Mouse (Mus musculus): ENCODE results near the gene Dnah7a.
"Not testable (repeated sequence)": the region's sequence is repeated elsewhere in the genome, so short reads cannot be mapped to it uniquely, and the experiment has no call there.

Dnah7a gene

GRCm38 (mm10) chr1:53377731-53378130, 328.9 kb downstream of the Dnah7a start:
- no peak for DNase-seq

DNA sequence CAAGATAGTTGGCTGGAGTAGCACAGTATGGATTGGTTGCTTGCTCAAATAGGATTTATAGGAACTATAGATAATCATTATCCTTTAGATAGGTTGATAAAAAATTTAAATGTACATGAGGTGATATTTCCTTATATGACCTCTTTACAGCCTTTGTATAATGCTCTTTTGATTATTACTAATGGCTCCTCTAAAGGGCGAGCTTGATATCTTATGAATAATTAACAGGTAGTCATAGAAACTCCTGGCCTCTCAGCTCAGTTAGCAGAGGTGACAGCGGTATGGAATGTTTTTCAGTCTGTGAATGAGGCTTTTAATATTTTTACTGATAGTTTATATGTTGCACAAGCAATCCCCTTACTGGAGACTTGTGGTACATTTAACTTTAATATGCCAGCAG, 330.6 kb downstream of the Dnah7a start:
- DNase-seq = not testable (repeated sequence)

DNA sequence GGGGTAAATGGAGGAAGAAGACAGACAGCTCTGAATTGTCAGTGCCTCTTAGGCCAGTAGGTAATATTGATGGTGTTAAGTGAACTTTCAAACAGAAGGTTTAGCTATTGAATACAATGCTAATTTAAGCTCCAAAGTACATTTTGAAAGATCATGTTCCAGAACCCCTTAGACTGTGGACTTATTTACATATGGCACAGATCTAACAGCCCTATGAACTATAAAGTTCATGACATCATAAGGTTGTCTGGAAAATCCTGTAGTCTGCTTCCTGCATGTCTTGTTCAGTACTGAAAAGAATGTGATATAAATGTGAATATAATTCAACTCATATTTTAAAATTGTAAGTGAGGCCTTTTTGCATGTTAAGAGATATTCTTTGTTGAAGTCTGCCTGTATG, 347.6 kb downstream of the Dnah7a start:
- no peak for DNase-seq

- DNase-seq = peak; percentile 97 to 98
These were observed 354.0 kb downstream of the Dnah7a start, which contains the start of the genes Asdurf, Gm28551 and Asnsd1 for GRCm38 (mm10) chr1:53352327-53353261. Gene Asdurf, minus strand, starts transcription at chr1:53352619. Gene Gm28551, minus strand, starts transcription at chr1:53352667. Gene Asnsd1, minus strand, starts transcription at chr1:53352752.

All from cerebellum, postnatal 14 days (tissue).